ENCODE assay signal across 8 mouse cellular contexts in genomic region chr11:59786444-59787198, GRCm38 (mm10). TPM values are rescaled to one million over a fixed set of nuclear protein-coding genes. Genes with fewer than 3 reads are reported as not detected.
DNase-seq lines count a peak whose midpoint lies in the region; ATAC-seq and TF ChIP-seq lines count a peak whose summit lies in the region.

No protein-coding gene starts in this region.

- H3K36me3 ChIP-seq in forebrain, embryonic 10.5 days (replicated peaks), result peaks cover 8% of the 10 kb centered on the region
- H3K36me3 ChIP-seq in limb, embryonic 14.5 days (ENCODE audit: control insufficient read depth, insufficient read depth, low read length), result peaks cover 9% of the 10 kb centered on the region
- peaks cover 7% of the 10 kb centered on the region for H3K36me3 ChIP-seq in neural tube, embryonic 13.5 days

- DNase-seq in layer of hippocampus, adult 2 months (ENCODE audit: low spot score in 2 of 2), result no peak
- no peak for DNase-seq in layer of hippocampus, adult 11-12 months (ENCODE audit: low spot score)
- no peak for DNase-seq in forebrain, embryonic 10.5 days (ENCODE audit: extremely low spot score, low spot score)
- DNase-seq in limb, embryonic 14.5 days (ENCODE audit: low spot score), result no peak
- DNase-seq in gastrocnemius, postnatal 36 days, result no peak
- no peak for DNase-seq in embryo, embryonic 10.5 days (ENCODE audit: low spot score)

- TF ChIP-seq POLR2A in limb, embryonic 14.5 days (IDR thresholded peaks at IDR 0.05; ENCODE audit: borderline replicate concordance, extremely low read depth, insufficient read depth, insufficient read length), result no peak

- ATAC-seq in limb, embryonic 14.5 days (ENCODE audit: low FRiP score, low read depth), result no peak
- ATAC-seq in neural tube, embryonic 13.5 days (ENCODE audit: low read depth), result peak; percentile 57
- no peak for ATAC-seq in cerebellum, adult (ENCODE audit: insufficient number of reproducible peaks, low FRiP score, low TSS enrichment)

- no peaks in the 10 kb centered on the region for H3K9me3 ChIP-seq in forebrain, embryonic 10.5 days
- no peaks in the 10 kb centered on the region for H3K9me3 ChIP-seq in limb, embryonic 14.5 days (ENCODE audit: control insufficient read depth, low read length)
- no peaks in the 10 kb centered on the region for H3K9me3 ChIP-seq in neural tube, embryonic 13.5 days

- H3K27me3 ChIP-seq in forebrain, embryonic 10.5 days (ENCODE audit: poor library complexity, severe bottlenecking), result peaks cover 25% of the 10 kb centered on the region
- no peaks in the 10 kb centered on the region for H3K27me3 ChIP-seq in limb, embryonic 14.5 days (ENCODE audit: control insufficient read depth, insufficient read depth, low read length)
- peaks cover 14% of the 10 kb centered on the region; the same call in 1 of the 2 replicates for H3K27me3 ChIP-seq in neural tube, embryonic 13.5 days

- H3K27ac ChIP-seq in layer of hippocampus, adult 2 months, result no peak overlapping the region
- H3K27ac ChIP-seq in forebrain, embryonic 10.5 days, result peak overlapping the region; percentile 78
- no peak overlapping the region for H3K27ac ChIP-seq in limb, embryonic 14.5 days (replicated peaks; ENCODE audit: low read depth, low read length)
- no peak overlapping the region for H3K27ac ChIP-seq in neural tube, embryonic 13.5 days (replicated peaks)

- WGBS in forebrain, embryonic 10.5 days, result 59% methylated on average over 15 of the region's 15 CpGs
- WGBS in limb, embryonic 14.5 days, result 54% methylated on average over 15 of the region's 15 CpGs
- 48% methylated on average over 15 of the region's 15 CpGs for WGBS in neural tube, embryonic 13.5 days

- TF ChIP-seq CTCF in layer of hippocampus, adult 2 months (conservative IDR thresholded peaks at IDR 0.05), result no peak

- H3K4me3 ChIP-seq in layer of hippocampus, adult 2 months, result peak overlapping the region; percentile 51
- peak overlapping the region; percentile 62 for H3K4me3 ChIP-seq in forebrain, embryonic 10.5 days
- H3K4me3 ChIP-seq in limb, embryonic 14.5 days (replicated peaks; ENCODE audit: low read length), result peak overlapping the region; percentile 49
- H3K4me3 ChIP-seq in neural tube, embryonic 13.5 days, result peak overlapping the region; percentile 43

- H3K9ac ChIP-seq in limb, embryonic 14.5 days (ENCODE audit: low read depth, low read length, severe bottlenecking), result peak overlapping the region; percentile 62; the same call in 1 of the 2 replicates
- H3K9ac ChIP-seq in neural tube, embryonic 13.5 days, result peak overlapping the region; percentile 66

- H3K4me1 ChIP-seq in forebrain, embryonic 10.5 days, result peaks cover 25% of the 10 kb centered on the region
- H3K4me1 ChIP-seq in limb, embryonic 14.5 days (ENCODE audit: control insufficient read depth, insufficient read depth, low read length), result peaks cover 3% of the 10 kb centered on the region; the same call in 1 of the 2 replicates
- H3K4me1 ChIP-seq in neural tube, embryonic 13.5 days (replicated peaks), result peaks cover 12% of the 10 kb centered on the region

- peak overlapping the region; percentile 96 for H3K4me2 ChIP-seq in limb, embryonic 14.5 days (replicated peaks; ENCODE audit: low read depth, low read length, severe bottlenecking)
- H3K4me2 ChIP-seq in neural tube, embryonic 13.5 days, result peak overlapping the region; percentile 91

- intact Hi-C loops in gastrocnemius, postnatal 36 days (cut with DNase I), result no loop called here

RNA-seq across cellular contexts. Expression of gene Pld6, which starts 0.8 kb away (rescaled TPM):
- 1 to 10 TPM in 1 of 2 experiments, under 1 TPM in 1; 0.69 to 1.2 TPM for total RNA-seq in layer of hippocampus, adult 2 months (2021)
- polyA plus RNA-seq in forebrain, embryonic 10.5 days (2016; fragmentation: Nextera tagmentation; extraction: Ambion mirVana), result 3.8 TPM in 2 replicates
- polyA plus RNA-seq in limb, embryonic 14.5 days (2012; rRNA removed), result 5.1 and 5.9 TPM in 2 replicates
- 0.58 and 1.4 TPM in 2 replicates for polyA plus RNA-seq in limb, embryonic 14.5 days (2014; fragmentation: Nextera tagmentation; extraction: Ambion mirVana)
- 3.4 and 4.1 TPM in 2 replicates for polyA plus RNA-seq in neural tube, embryonic 13.5 days (2015; fragmentation: Nextera tagmentation; extraction: Ambion mirVana)
- not detected for total RNA-seq in gastrocnemius, postnatal 36 days (2021)

RNA-seq across cellular contexts. Expression of gene Flcn, which starts 23.2 kb away (rescaled TPM):
- 10 to 100 TPM; 44.8 to 46.9 TPM for total RNA-seq in layer of hippocampus, adult 2 months (2021)
- 30.9 and 35.4 TPM in 2 replicates for polyA plus RNA-seq in forebrain, embryonic 10.5 days (2016; fragmentation: Nextera tagmentation; extraction: Ambion mirVana)
- polyA plus RNA-seq in limb, embryonic 14.5 days (2012; rRNA removed), result 51.1 and 63.5 TPM in 2 replicates
- polyA plus RNA-seq in limb, embryonic 14.5 days (2014; fragmentation: Nextera tagmentation; extraction: Ambion mirVana), result 27.6 and 33.1 TPM in 2 replicates
- 35.0 and 35.9 TPM in 2 replicates for polyA plus RNA-seq in neural tube, embryonic 13.5 days (2015; fragmentation: Nextera tagmentation; extraction: Ambion mirVana)
- 10 to 100 TPM; 41.9 to 43.6 TPM for total RNA-seq in gastrocnemius, postnatal 36 days (2021)

RNA-seq across cellular contexts. Expression of gene Nt5m, which starts 52.6 kb away (rescaled TPM):
- total RNA-seq in layer of hippocampus, adult 2 months (2021), result 10 to 100 TPM; 56.1 to 59.6 TPM
- 33.6 and 38.8 TPM in 2 replicates for polyA plus RNA-seq in forebrain, embryonic 10.5 days (2016; fragmentation: Nextera tagmentation; extraction: Ambion mirVana)
- 39.7 and 47.3 TPM in 2 replicates for polyA plus RNA-seq in limb, embryonic 14.5 days (2012; rRNA removed)
- 41.9 and 43.1 TPM in 2 replicates for polyA plus RNA-seq in limb, embryonic 14.5 days (2014; fragmentation: Nextera tagmentation; extraction: Ambion mirVana)
- 63.8 and 70.7 TPM in 2 replicates for polyA plus RNA-seq in neural tube, embryonic 13.5 days (2015; fragmentation: Nextera tagmentation; extraction: Ambion mirVana)
- total RNA-seq in gastrocnemius, postnatal 36 days (2021), result 10 to 100 TPM; 18.0 to 18.6 TPM

RNA-seq across cellular contexts. Expression of gene Cops3, which starts 53.0 kb away (rescaled TPM):
- 10 to 100 TPM; 75.1 to 80.5 TPM for total RNA-seq in layer of hippocampus, adult 2 months (2021)
- 256 and 258 TPM in 2 replicates for polyA plus RNA-seq in forebrain, embryonic 10.5 days (2016; fragmentation: Nextera tagmentation; extraction: Ambion mirVana)
- 70.6 and 84.2 TPM in 2 replicates for polyA plus RNA-seq in limb, embryonic 14.5 days (2012; rRNA removed)
- polyA plus RNA-seq in limb, embryonic 14.5 days (2014; fragmentation: Nextera tagmentation; extraction: Ambion mirVana), result 192 and 198 TPM in 2 replicates
- 219 and 243 TPM in 2 replicates for polyA plus RNA-seq in neural tube, embryonic 13.5 days (2015; fragmentation: Nextera tagmentation; extraction: Ambion mirVana)
- 10 to 100 TPM; 67.6 to 78.1 TPM for total RNA-seq in gastrocnemius, postnatal 36 days (2021)
